Mouse (Mus musculus) urinary bladder, postnatal 36 days (tissue): ENCODE results near the gene Serinc4.

Experiments
- DNase-seq, 2 experiments: peaks; one replicate each; pipeline ENCODE4 v3.0.0; 2022; ENCODE audit warnings: low spot score in 2 of 2, mixed read lengths in 1 of 2

Serinc4 gene

DNA sequence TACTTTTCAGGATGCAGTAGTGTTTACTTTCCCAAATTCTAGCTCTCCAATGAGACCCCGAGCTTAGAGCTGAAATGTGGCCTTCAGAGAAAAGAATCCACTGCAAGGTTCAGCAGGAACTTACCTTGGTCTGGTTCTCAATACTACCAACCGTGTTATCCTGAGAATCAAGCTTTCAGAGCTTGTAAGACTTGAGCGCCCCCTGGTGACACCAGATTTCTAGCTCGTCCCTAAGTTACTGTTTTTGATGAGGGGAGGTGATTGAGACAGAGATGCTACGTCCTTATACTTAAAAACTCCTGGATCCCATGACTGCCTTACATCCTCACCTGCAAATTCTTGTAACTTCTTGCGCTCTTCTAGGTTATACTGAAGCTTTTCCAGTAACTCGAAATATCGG, 60.0 kb downstream of the Serinc4 start:
- DNase-seq, result peak; percentile 66 to 74
